Mouse (Mus musculus) midbrain, postnatal 0 days (tissue): ENCODE measurements around the gene Ngfr. TPM values are rescaled to one million over a fixed set of nuclear protein-coding genes. Genes with fewer than 3 reads are reported as not detected.
A peak's percentile ranks its signal among the peaks of the same experiment; 100 is the strongest.

ENCODE experiments used
- ATAC-seq: fragments of 200-750 bp; cut with Nextera tagmentation; 2 replicates; pipeline ENCODE4 v1.8.0; 2017; ENCODE audit warnings: moderate number of reproducible peaks, mild to moderate bottlenecking, moderate TSS enrichment, moderate library complexity; ENCODE audit not compliant: low FRiP score
- DNase-seq: peaks from one replicate; pipeline ENCODE4 v3.0.0-alpha.2; 2015; ENCODE audit warnings: low spot score
- H3K27ac ChIP-seq: fragments of 300-500 bp; sonication (generic); 2 replicates; pipeline ENCODE4 v1.5.1; 2014; ENCODE audit warnings: low read depth, mild to moderate bottlenecking, low read length, mixed read lengths
- H3K27me3 ChIP-seq: fragments of 300-500 bp; sonication (generic); 2 replicates; pipeline ENCODE4 v1.6.1; 2014; ENCODE audit warnings: low read length, control low read depth, mixed read lengths; ENCODE audit not compliant: insufficient read depth
- H3K36me3 ChIP-seq: fragments of 300-500 bp; sonication (generic); 2 replicates; pipeline ENCODE4 v1.6.1; 2014; ENCODE audit warnings: low read length, control low read depth, mixed read lengths; ENCODE audit not compliant: insufficient read depth
- H3K4me1 ChIP-seq: fragments of 300-500 bp; sonication (generic); 2 replicates; pipeline ENCODE4 v1.6.1; 2014; ENCODE audit warnings: mild to moderate bottlenecking, control low read depth, antibody characterized with exemption, low read length, mixed read lengths; ENCODE audit not compliant: insufficient read depth
- H3K4me2 ChIP-seq: fragments of 300-500 bp; sonication (generic); 2 replicates; pipeline ENCODE4 v1.6.1; 2014; ENCODE audit warnings: low read depth, mild to moderate bottlenecking, low read length, mixed read lengths; ENCODE audit not compliant: poor library complexity, severe bottlenecking
- H3K4me3 ChIP-seq: fragments of 300-500 bp; sonication (generic); 2 replicates; pipeline ENCODE4 v1.5.1; 2014; ENCODE audit warnings: low read depth, mild to moderate bottlenecking, low read length, moderate library complexity
- H3K9ac ChIP-seq: fragments of 300-500 bp; sonication (generic); replicated peaks from 2 replicates; pipeline ENCODE4 v1.6.1; 2014; ENCODE audit warnings: mild to moderate bottlenecking, low read length, moderate library complexity, mixed read lengths; ENCODE audit not compliant: poor library complexity, severe bottlenecking
- H3K9me3 ChIP-seq: fragments of 300-500 bp; sonication (generic); 2 replicates; pipeline ENCODE4 v1.6.1; 2016; ENCODE audit warnings: low read length, control low read depth
- CTCF ChIP-seq: IDR thresholded peaks from 2 replicates; pipeline ENCODE4 v1.5.1; 2016; ENCODE audit warnings: antibody characterized with exemption, mild to moderate bottlenecking
- WGBS: fragments of 180-500 bp; shearing (Covaris S2); extraction: QIAGEN DNeasy Blood & Tissue Kit; methylation state at CpG from one replicate; pipeline ENCODE4 v1.1.7; 2014; 5-methylcytosine and 5-hydroxymethylcytosine counted together
- polyA plus RNA-seq: library from polyadenylated mRNA; unstranded; fragments of >200 nt; fragmentation: Nextera tagmentation; extraction: Ambion mirVana; gene quantifications from 2 replicates; pipeline ENCODE4 v1.2.1, GENCODE M21; 2015
- total RNA-seq: library from RNA; depleted of rRNA; stranded (reverse); fragments of >200 nt; gene quantifications from 2 replicates; pipeline ENCODE4 v1.2.3, GENCODE M21; 2014

Gene Ngfr
- total and polyA plus RNA-seq, 2 experiments from 2014 or later = 5.2 to 16.9 TPM

DNA sequence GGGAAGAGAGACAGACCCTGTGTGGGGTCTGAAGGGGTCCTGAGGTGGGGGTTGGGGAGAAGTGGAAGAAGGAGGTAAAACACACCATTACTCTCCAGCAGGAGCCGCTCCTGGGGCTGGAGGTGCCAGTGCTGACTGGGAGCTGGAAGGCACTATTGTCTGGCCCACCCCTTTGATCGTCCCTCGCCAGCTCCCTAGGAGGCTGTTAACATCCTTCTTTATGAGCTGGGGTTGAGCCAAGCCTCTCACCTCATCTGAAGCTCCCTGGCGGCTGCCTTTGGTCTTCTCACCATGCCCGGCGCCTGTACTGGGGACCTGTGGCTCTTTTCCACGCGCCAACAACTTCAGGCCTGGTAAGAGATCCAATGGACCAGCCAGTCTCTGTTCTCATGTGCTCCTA is 34.9 kb upstream of the Ngfr start:
- Histone ChIP-seq H3K4me3 (no peak overlapping the region), H3K9ac (no peak overlapping the region), H3K27me3 (no peaks in the 10 kb centered on the region), H3K4me2 (no peak overlapping the region), H3K27ac (no peak overlapping the region), H3K36me3 (no peaks in the 10 kb centered on the region), H3K9me3 (no peaks in the 10 kb centered on the region), H3K4me1 (no peaks in the 10 kb centered on the region)
- no peak for TF ChIP-seq CTCF
- 22% methylated on average over 8 of the region's 8 CpGs for WGBS
- DNase-seq = no peak
- no peak for ATAC-seq

DNA sequence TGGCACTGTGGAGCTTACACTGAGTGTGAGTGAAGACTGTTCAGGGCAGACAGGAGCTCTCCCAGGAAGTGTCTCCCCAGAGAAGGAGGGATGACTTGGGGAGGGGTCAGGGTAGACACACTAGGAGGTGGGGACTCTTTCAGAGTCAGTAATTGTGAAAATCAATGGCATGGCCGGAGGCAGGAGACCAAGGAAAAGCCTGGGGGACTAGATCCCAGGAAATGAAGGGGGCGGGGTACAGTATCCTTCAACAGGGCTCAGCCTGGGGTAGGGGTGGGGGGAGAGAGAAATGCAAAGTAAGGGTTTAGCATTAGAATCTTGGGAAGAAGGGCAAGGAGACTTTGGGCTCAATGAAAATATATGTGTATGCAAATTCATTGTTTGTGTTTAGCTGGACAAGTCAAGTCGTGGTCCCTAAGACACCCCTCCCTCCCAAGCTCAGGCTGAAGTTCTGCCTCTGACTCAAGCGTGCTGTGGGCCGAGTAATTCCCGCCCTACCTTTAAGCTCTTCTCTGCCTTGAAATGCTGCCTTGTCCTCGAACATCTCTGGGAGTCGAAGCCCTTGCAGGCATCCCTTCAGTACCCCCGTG is 34.1 kb upstream of the Ngfr start:
- Histone ChIP-seq H3K4me3 (no peak overlapping the region), H3K27ac (no peak overlapping the region), H3K9ac (no peak overlapping the region), H3K4me2 (no peak overlapping the region), H3K36me3 (no peaks in the 10 kb centered on the region), H3K4me1 (no peaks in the 10 kb centered on the region), H3K9me3 (no peaks in the 10 kb centered on the region), H3K27me3 (no peaks in the 10 kb centered on the region)
- TF ChIP-seq CTCF = no peak
- 37% methylated on average over 9 of the region's 9 CpGs for WGBS
- DNase-seq = no peak
- no peak for ATAC-seq

DNA sequence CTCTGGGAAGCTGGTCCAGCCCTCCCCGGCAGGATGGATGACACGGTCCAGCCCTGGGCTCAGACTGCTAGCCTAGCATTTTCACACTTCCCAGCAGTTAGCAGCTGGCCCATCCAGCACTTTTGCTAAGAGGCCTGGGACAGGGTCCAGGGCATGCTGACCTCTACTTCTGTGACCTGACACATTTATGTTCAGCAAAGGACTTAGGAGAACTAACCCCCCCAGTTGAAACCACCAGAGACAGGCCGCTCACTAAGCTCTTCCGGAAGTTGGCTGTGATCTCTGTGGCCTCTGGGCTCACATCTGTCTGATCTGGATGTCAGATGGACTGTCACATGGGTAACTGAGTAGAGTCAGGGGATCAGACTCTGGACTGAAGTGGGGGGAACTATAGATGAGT is 33.5 kb upstream of the Ngfr start:
- Histone ChIP-seq H3K27ac (no peak overlapping the region), H3K4me1 (no peaks in the 10 kb centered on the region), H3K4me3 (no peak overlapping the region), H3K27me3 (no peaks in the 10 kb centered on the region), H3K36me3 (no peaks in the 10 kb centered on the region), H3K4me2 (no peak overlapping the region), H3K9me3 (no peaks in the 10 kb centered on the region), H3K9ac (no peak overlapping the region)
- DNase-seq (no peak), ATAC-seq (no peak)
- TF ChIP-seq CTCF = no peak
- WGBS = 55% methylated on average over 4 of the region's 4 CpGs

DNA sequence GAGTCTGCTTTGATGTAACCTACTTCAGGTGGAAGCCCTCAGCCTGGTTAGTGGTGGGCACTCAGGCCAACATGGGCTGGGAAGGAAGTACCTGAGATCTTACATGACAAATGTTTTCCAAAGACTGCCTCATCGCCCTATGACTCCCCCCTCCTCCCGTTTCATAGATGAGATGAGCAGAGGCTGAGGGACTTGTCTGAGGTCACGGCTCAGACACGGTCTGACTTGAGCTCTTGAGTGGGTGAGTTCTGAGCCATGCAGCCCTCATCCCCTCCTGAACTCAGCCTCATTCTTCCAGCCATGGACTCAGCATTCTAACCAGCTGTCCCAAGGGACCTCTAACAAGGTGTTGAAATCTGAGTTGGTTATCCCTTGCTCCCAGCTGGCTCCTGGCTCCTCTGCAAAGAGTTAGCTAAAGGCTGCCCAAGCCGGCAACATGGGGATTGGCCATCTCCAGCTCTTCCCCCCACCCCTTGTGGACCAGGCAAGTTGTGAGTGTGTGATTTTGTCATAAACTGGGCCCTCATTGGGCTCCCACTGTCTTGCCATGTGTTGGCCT is 32.4 kb upstream of the Ngfr start:
- Histone ChIP-seq H3K4me3 (no peak overlapping the region), H3K9ac (no peak overlapping the region), H3K27me3 (no peaks in the 10 kb centered on the region), H3K36me3 (no peaks in the 10 kb centered on the region), H3K4me2 (no peak overlapping the region), H3K4me1 (no peaks in the 10 kb centered on the region), H3K9me3 (no peaks in the 10 kb centered on the region), H3K27ac (no peak overlapping the region)
- no peak for TF ChIP-seq CTCF
- WGBS = 93% methylated on average over 5 of the region's 5 CpGs
- no peak for ATAC-seq
- DNase-seq = no peak

DNA sequence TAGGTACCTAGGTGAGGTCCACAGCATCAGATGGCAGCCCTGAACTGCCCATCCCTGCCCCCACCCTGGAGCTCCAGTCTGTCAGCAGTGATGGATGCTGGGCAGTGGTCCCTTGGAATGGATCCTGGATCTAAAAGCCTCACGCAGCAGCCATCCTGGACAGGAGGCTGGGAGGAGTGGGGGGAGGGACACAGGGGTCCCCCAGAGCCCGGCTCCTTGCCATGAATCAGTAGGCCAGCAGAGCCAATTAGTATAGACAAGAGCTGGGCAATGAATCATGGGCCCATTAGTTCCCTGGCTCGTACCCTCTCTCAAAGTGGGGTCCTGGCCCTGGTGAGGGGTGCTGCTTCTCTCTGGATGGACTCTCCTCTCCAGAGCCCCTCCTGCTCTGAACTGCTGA is 31.5 kb upstream of the Ngfr start:
- ATAC-seq (no peak), DNase-seq (peak; percentile 47)
- no peaks in the 10 kb centered on the region for H3K36me3 ChIP-seq
- H3K9me3 ChIP-seq = no peaks in the 10 kb centered on the region
- H3K27ac ChIP-seq = no peak overlapping the region
- no peak overlapping the region for H3K4me3 ChIP-seq
- 82% methylated on average over 3 of the region's 3 CpGs for WGBS
- H3K4me2 ChIP-seq = no peak overlapping the region
- H3K9ac ChIP-seq = no peak overlapping the region
- TF ChIP-seq CTCF = no peak
- H3K4me1 ChIP-seq = no peaks in the 10 kb centered on the region
- no peaks in the 10 kb centered on the region for H3K27me3 ChIP-seq

DNA sequence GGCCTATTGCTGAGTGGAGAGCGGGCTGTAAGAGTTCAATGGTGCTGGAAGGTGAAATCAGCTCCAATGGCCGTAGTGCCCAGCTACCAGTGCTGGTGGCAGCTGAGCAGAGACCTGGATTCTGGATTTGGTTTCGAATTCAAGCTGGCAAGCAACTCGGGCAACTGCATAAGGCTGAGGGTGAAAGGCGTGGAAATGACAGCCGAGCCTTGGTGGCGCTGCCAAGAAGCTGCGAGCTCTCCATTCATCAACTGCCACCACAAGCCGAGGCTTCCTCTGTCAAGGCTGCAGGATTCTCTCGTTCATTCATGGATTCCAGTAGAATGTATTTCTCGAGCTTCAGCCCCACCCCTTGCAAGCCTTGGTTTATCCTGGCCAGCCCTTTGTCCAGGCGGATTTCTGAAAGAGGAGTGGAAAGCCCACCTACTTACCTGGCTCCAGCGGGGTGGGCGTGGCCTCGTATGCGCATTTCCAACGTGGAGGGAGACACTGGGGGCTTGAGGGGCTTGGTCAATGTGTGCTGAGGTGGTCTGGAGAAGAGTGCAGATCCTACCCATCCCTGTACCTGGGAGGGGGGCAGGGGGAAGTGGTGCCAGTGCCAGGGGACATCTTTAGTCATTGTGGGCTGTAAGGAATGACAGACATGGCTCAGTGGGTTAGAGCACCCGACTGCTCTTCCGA is 30.4 kb upstream of the Ngfr start:
- WGBS = 52% methylated on average over 19 of the region's 19 CpGs
- H3K36me3 ChIP-seq = no peaks in the 10 kb centered on the region
- no peak overlapping the region for H3K9ac ChIP-seq
- no peak overlapping the region for H3K4me3 ChIP-seq
- no peak overlapping the region for H3K4me2 ChIP-seq
- ATAC-seq (no peak), DNase-seq (peak; percentile 80)
- H3K4me1 ChIP-seq = no peaks in the 10 kb centered on the region
- H3K27me3 ChIP-seq = no peaks in the 10 kb centered on the region
- no peak for TF ChIP-seq CTCF
- H3K9me3 ChIP-seq = no peaks in the 10 kb centered on the region
- H3K27ac ChIP-seq = no peak overlapping the region
